Mouse (Mus musculus) liver, postnatal 0 days (tissue): ENCODE measurements around the gene Prkaca.
"Not testable (repeated sequence)": the region's sequence is repeated elsewhere in the genome, so short reads cannot be mapped to it uniquely, and the experiment has no call there.

Source experiments
- CTCF ChIP-seq: sonication (generic); IDR thresholded peaks from 2 replicates; pipeline ENCODE4 v1.5.1; 2016; ENCODE audit warnings: antibody characterized with exemption, low read depth
- EP300 ChIP-seq: IDR thresholded peaks from 2 replicates; pipeline ENCODE4 v1.6.1; 2016; ENCODE audit warnings: antibody characterized with exemption, low read depth, mild to moderate bottlenecking

DNA sequence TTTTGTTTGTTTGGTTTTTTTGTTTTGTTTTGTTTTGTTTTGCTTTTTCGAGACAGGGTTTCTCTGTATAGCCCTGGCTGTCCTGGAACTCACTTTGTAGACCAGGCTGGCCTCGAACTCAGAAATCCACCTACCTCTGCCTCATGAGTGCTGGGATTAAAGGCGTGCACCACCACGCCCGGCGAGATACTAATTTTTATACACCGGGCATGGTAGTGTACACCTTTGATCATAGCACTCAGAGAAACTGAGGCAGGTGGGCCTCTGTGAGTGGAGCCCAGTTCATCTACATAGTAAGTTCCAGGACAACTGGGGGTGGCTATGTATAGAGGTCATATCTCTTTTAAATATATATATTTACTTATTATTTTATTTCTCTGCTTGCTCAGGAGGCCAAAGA, 32.7 kb downstream of the Prkaca start:
- not testable (repeated sequence) for TF ChIP-seq EP300, CTCF
